ENCODE assay signal across 25 mouse cellular contexts in genomic region chr16:27399026-27399718, GRCm38 (mm10). TPM values are rescaled to one million over a fixed set of nuclear protein-coding genes. Genes with fewer than 3 reads are reported as not detected.
DNase-seq lines count a peak whose midpoint lies in the region; ATAC-seq and TF ChIP-seq lines count a peak whose summit lies in the region.
"Had no signal": no experiment of that assay in that cellular context is flagged by ENCODE, and none has a peak within 500 bp of the region (broad histone marks: within the 10 kb centered on the region; RNA-seq: fewer than 3 reads in every experiment).

No protein-coding gene starts in this region.

- no peak for DNase-seq in gastrocnemius, adult 2 months
- DNase-seq in gastrocnemius, postnatal 25 days = no peak
- DNase-seq in A20 (ENCODE audit: low read depth, low spot score) = peak; percentile 64
- DNase-seq in urinary bladder, postnatal 25 days (ENCODE audit: low spot score) = no peak
- DNase-seq in thymus, postnatal 25 days = no peak
- DNase-seq: adrenal gland, postnatal 10 days; cerebellum, adult 11-12 months; cerebellum, adult 9-10 months; cerebellum, postnatal 25 days; forebrain, postnatal 0 days; heart, adult 2 months; heart, postnatal 14 days had no signal

- peak; percentile 56; the same call in 1 of the 2 replicates for ATAC-seq in common myeloid progenitor, adult 5-6 weeks (replicated peaks; ENCODE audit: low read depth, poor library complexity, severe bottlenecking)
- peak; percentile 52; the same call in 1 of the 2 replicates for ATAC-seq in megakaryocyte progenitor cell, adult 5-6 weeks (replicated peaks; ENCODE audit: poor library complexity)
- ATAC-seq in intestine, embryonic 15.5 days = no peak
- ATAC-seq: forebrain, postnatal 0 days had no signal

- H3K9ac ChIP-seq in intestine, embryonic 15.5 days = no peak overlapping the region
- H3K9ac ChIP-seq: forebrain, embryonic 13.5 days; forebrain, postnatal 0 days; heart, embryonic 15.5 days; hindbrain, embryonic 14.5 days had no signal

- H3K36me3 ChIP-seq in intestine, embryonic 15.5 days = no peaks in the 10 kb centered on the region
- H3K36me3 ChIP-seq: heart, embryonic 15.5 days had no signal

- 88% methylated on average over 3 of the region's 3 CpGs for WGBS in intestine, embryonic 15.5 days

- peak overlapping the region; percentile 41 for H3K27ac ChIP-seq in gastrocnemius, adult 2 months
- no peak overlapping the region for H3K27ac ChIP-seq in intestine, embryonic 15.5 days
- H3K27ac ChIP-seq: embryonic facial prominence, embryonic 10.5 days; forebrain, embryonic 13.5 days; heart, adult 2 months; heart, embryonic 15.5 days; hindbrain, embryonic 14.5 days had no signal

- intact Hi-C loops in gastrocnemius, adult 2 months (cut with DNase I) = no loop called here

- H3K4me3 ChIP-seq in gastrocnemius, adult 2 months = no peak overlapping the region
- H3K4me3 ChIP-seq in intestine, embryonic 15.5 days (replicated peaks) = no peak overlapping the region
- H3K4me3 ChIP-seq: embryonic facial prominence, embryonic 10.5 days; forebrain, embryonic 13.5 days; heart, adult 2 months; heart, embryonic 15.5 days had no signal

- no peaks in the 10 kb centered on the region for H3K27me3 ChIP-seq in intestine, embryonic 15.5 days (replicated peaks)
- H3K27me3 ChIP-seq: forebrain, embryonic 13.5 days; heart, embryonic 15.5 days had no signal

- peaks cover 8% of the 10 kb centered on the region; the same call in 1 of the 2 replicates for H3K4me1 ChIP-seq in intestine, embryonic 15.5 days (replicated peaks)
- H3K4me1 ChIP-seq: embryonic facial prominence, embryonic 10.5 days; forebrain, embryonic 13.5 days had no signal

- TF ChIP-seq CTCF in gastrocnemius, adult 2 months (IDR thresholded peaks at IDR 0.05) = no peak

- no peaks in the 10 kb centered on the region for H3K9me3 ChIP-seq in intestine, embryonic 15.5 days
- H3K9me3 ChIP-seq: embryonic facial prominence, embryonic 10.5 days had no signal

- H3K4me2 ChIP-seq in intestine, embryonic 15.5 days (replicated peaks) = no peak overlapping the region
- H3K4me2 ChIP-seq: forebrain, embryonic 13.5 days; heart, embryonic 11.5 days; heart, embryonic 15.5 days; hindbrain, embryonic 14.5 days had no signal

RNA-seq across cellular contexts. Expression of gene Ccdc50, which starts 10.5 kb away (rescaled TPM):
- total RNA-seq in gastrocnemius, adult 2 months (2021) = 10 to 100 TPM; 78.4 to 82.4 TPM
- total RNA-seq in gastrocnemius, postnatal 25 days (2021) = 10 to 100 TPM; 51.8 to 71.9 TPM
- 112 and 131 TPM in 2 replicates for total RNA-seq in common myeloid progenitor, adult 5-6 weeks (2017)
- 129 and 143 TPM in 2 replicates for total RNA-seq in megakaryocyte progenitor cell, adult 5-6 weeks (2015)
- 77.9 and 146 TPM in 2 replicates for total RNA-seq in megakaryocyte progenitor cell, adult 5-6 weeks (2017)
- 37.5 and 45.5 TPM in 2 replicates for polyA plus RNA-seq in intestine, embryonic 15.5 days (2015; fragmentation: Nextera tagmentation; extraction: Ambion mirVana)

RNA-seq across cellular contexts. Expression of gene Uts2b, which starts 29.1 kb away (rescaled TPM):
- total RNA-seq in gastrocnemius, adult 2 months (2021) = not detected
- total RNA-seq in gastrocnemius, postnatal 25 days (2021) = not detected
- not detected in 2 replicates for total RNA-seq in common myeloid progenitor, adult 5-6 weeks (2017)
- total RNA-seq in megakaryocyte progenitor cell, adult 5-6 weeks (2015) = not detected in 2 replicates
- total RNA-seq in megakaryocyte progenitor cell, adult 5-6 weeks (2017) = not detected in 2 replicates
- 0.18 TPM in 1 of 2 replicates, not detected in the other for polyA plus RNA-seq in intestine, embryonic 15.5 days (2015; fragmentation: Nextera tagmentation; extraction: Ambion mirVana)
- total RNA-seq: adrenal gland, postnatal 10 days; adrenal gland, postnatal 4 days; forebrain, postnatal 0 days; gastrocnemius, adult 8-10 months; gastrocnemius, postnatal 4 days; hematopoietic stem cell, adult 5-6 weeks had no signal
- polyA plus RNA-seq: C2C12; embryonic facial prominence, embryonic 10.5 days; forebrain, embryonic 13.5 days; forebrain, postnatal 0 days had no signal
